Mouse (Mus musculus) CH12.LX (cell line): ENCODE measurements at regions not wholly inside any gene's neighbourhood (a gene's known extent, or its start where the extent isn't known, plus 50 kb on each side); places are given as distances from the start of the nearest gene placed in this dataset.

Source experiments
- DNase-seq: peaks from one replicate; pipeline ENCODE4 v3.0.0-alpha.2; 2013; ENCODE audit errors: extremely low read depth
- H3K27ac ChIP-seq: 2 replicates; pipeline ENCODE4 v1.5.1; 2012; ENCODE audit warnings: low read depth, mild to moderate bottlenecking, control low read depth, moderate library complexity; ENCODE audit not compliant: insufficient read depth
- H3K27me3 ChIP-seq: replicated peaks from 2 replicates; pipeline ENCODE3; 2012; ENCODE audit warnings: inconsistent platforms
- H3K36me3 ChIP-seq, 2 experiments: replicated peaks in 1 of 2; 2 replicates each; pipeline versions ENCODE3 to v1.6.1; 2012; ENCODE audit warnings: inconsistent platforms in 1 of 2, low read length in 1 of 2, mild to moderate bottlenecking in 1 of 2, mixed read lengths in 1 of 2, moderate library complexity in 1 of 2; ENCODE audit not compliant: control insufficient read depth in 1 of 2, insufficient read depth in 1 of 2
- H3K4me1 ChIP-seq, 2 experiments: 2 replicates each; pipeline ENCODE4 v1.6.1; 2012; ENCODE audit warnings: inconsistent platforms in 1 of 2, moderate library complexity in 1 of 2; ENCODE audit not compliant: insufficient read depth in 2 of 2, control insufficient read depth in 1 of 2
- H3K4me2 ChIP-seq: 2 replicates; pipeline ENCODE4 v1.6.1; 2012; ENCODE audit warnings: low read depth, mild to moderate bottlenecking, control low read depth; ENCODE audit not compliant: poor library complexity, insufficient read depth, severe bottlenecking
- H3K4me3 ChIP-seq, 3 experiments: fragments of 150-350 bp in 1 of 3; sonication (generic) in 1 of 3; replicated peaks in 1 of 3; 2 replicates each; pipeline versions ENCODE3 to v1.5.1; 2011 to 2012; ENCODE audit warnings: low read depth in 2 of 3, low read length in 2 of 3, mild to moderate bottlenecking in 2 of 3, moderate library complexity in 2 of 3, control low read depth in 1 of 3, improper control_type of control experiment in 1 of 3, inconsistent platforms in 1 of 3, mixed read lengths in 1 of 3; ENCODE audit not compliant: poor library complexity in 1 of 3
- H3K79me2 ChIP-seq: replicated peaks from 2 replicates; pipeline ENCODE4 v1.6.1; 2012; ENCODE audit warnings: mild to moderate bottlenecking, moderate library complexity; ENCODE audit not compliant: control insufficient read depth, poor library complexity, insufficient read depth, severe bottlenecking; ENCODE audit errors: extremely low read depth
- H3K9ac ChIP-seq: 2 replicates; pipeline ENCODE4 v1.6.1; 2012; ENCODE audit warnings: low read depth, mild to moderate bottlenecking, control low read depth, moderate library complexity; ENCODE audit not compliant: insufficient read depth
- H3K9me3 ChIP-seq: replicated peaks from 2 replicates; pipeline ENCODE3; 2012; ENCODE audit warnings: low read length, inconsistent platforms, mixed read lengths
- CTCF ChIP-seq, 2 experiments: IDR thresholded peaks in 1 of 2; conservative IDR thresholded peaks in 1 of 2; 2 replicates each; pipeline ENCODE4 v1.5.1; 2011 to 2012; ENCODE audit warnings: low read depth in 2 of 2, low read length in 2 of 2, improper control_type of control experiment in 1 of 2, inconsistent platforms in 1 of 2, mild to moderate bottlenecking in 1 of 2, moderate library complexity in 1 of 2
- E2F4 ChIP-seq: IDR thresholded peaks from 2 replicates; pipeline ENCODE4 v1.6.1; 2011; ENCODE audit warnings: low read depth, low read length, improper control_type of control experiment; ENCODE audit not compliant: insufficient replicate concordance
- ELF1 ChIP-seq: IDR thresholded peaks from 2 replicates; pipeline ENCODE4 v1.6.1; 2014; ENCODE audit warnings: low read depth, mild to moderate bottlenecking, inconsistent platforms, low read length, improper control_type of control experiment
- EP300 ChIP-seq: IDR thresholded peaks from 2 replicates; pipeline ENCODE4 v1.6.1; 2011; ENCODE audit warnings: low read length, improper control_type of control experiment
- HCFC1 ChIP-seq: IDR thresholded peaks from 2 replicates; pipeline ENCODE4 v1.6.1; 2012; ENCODE audit warnings: low read depth, mild to moderate bottlenecking, inconsistent platforms, low read length, improper control_type of control experiment
- JUN ChIP-seq: IDR thresholded peaks from 2 replicates; pipeline ENCODE4 v1.6.1; 2011; ENCODE audit warnings: low read depth, mild to moderate bottlenecking, low read length, improper control_type of control experiment, moderate library complexity; ENCODE audit not compliant: insufficient read depth
- JUND ChIP-seq: conservative IDR thresholded peaks from 2 replicates; pipeline ENCODE4 v1.6.1; 2011; ENCODE audit warnings: low read depth, low read length, improper control_type of control experiment
- KAT2A ChIP-seq: IDR thresholded peaks from 2 replicates; pipeline ENCODE4 v1.6.1; 2012; ENCODE audit warnings: low read length, improper control_type of control experiment, inconsistent platforms; ENCODE audit not compliant: insufficient replicate concordance
- MAFK ChIP-seq: IDR thresholded peaks from 2 replicates; pipeline ENCODE4 v1.6.1; 2011; ENCODE audit warnings: low read length, improper control_type of control experiment; ENCODE audit not compliant: insufficient replicate concordance
- MXI1 ChIP-seq: IDR thresholded peaks from 2 replicates; pipeline ENCODE4 v1.6.1; 2011; ENCODE audit warnings: mild to moderate bottlenecking, low read depth, low read length, improper control_type of control experiment
- MYC ChIP-seq: IDR thresholded peaks from 2 replicates; pipeline ENCODE4 v1.6.1; 2011; ENCODE audit warnings: low read depth, mild to moderate bottlenecking, improper control_type of control experiment, low read length
- NELFE ChIP-seq: IDR thresholded peaks from 2 replicates; pipeline ENCODE4 v1.6.1; 2011; ENCODE audit warnings: low read depth, low read length, improper control_type of control experiment
- PAX5 ChIP-seq: IDR thresholded peaks from 2 replicates; pipeline ENCODE4 v1.6.1; 2012; ENCODE audit warnings: low read length, inconsistent platforms, mixed read lengths
- POLR2A ChIP-seq: IDR thresholded peaks from 2 replicates; pipeline ENCODE4 v1.6.1; 2011; ENCODE audit warnings: low read depth, mild to moderate bottlenecking, improper control_type of control experiment, low read length
- RAD21 ChIP-seq: IDR thresholded peaks from 2 replicates; pipeline ENCODE4 v1.6.1; 2011; ENCODE audit warnings: low read depth, mild to moderate bottlenecking, low read length, improper control_type of control experiment, moderate library complexity
- SIN3A ChIP-seq: IDR thresholded peaks from 2 replicates; pipeline ENCODE4 v1.6.1; 2012; ENCODE audit warnings: low read length, improper control_type of control experiment, inconsistent platforms
- SMC3 ChIP-seq: IDR thresholded peaks from 2 replicates; pipeline ENCODE4 v1.6.1; 2011; ENCODE audit warnings: low read depth, low read length, improper control_type of control experiment
- USF2 ChIP-seq: conservative IDR thresholded peaks from 2 replicates; pipeline ENCODE4 v1.6.1; 2011; ENCODE audit warnings: low read depth, low read length, improper control_type of control experiment
- dilution Hi-C: fragments of 300-500 bp; cut with MboI; formaldehyde crosslinking; loops from 2 replicates; pipeline ENCODE4 v1.14.3; 2020; ENCODE audit warnings: low sequenced_read_pairs; ENCODE audit not compliant: extremely low pct_unique_long_range_greater_than_20kb, extremely low pct_ligation_motif_present
- in situ Hi-C: fragments of 300-500 bp; cut with MboI; formaldehyde crosslinking; loops from 3 replicates; pipeline ENCODE4 v1.14.3; 2019; ENCODE audit warnings: low sequenced_read_pairs, low pct_ligation_motif_present, low pct_unique_long_range_greater_than_20kb, mixed read lengths

- Histone ChIP-seq H3K9ac (no peak overlapping the region), H3K27me3 (no peaks in the 10 kb centered on the region), H3K9me3 (no peaks in the 10 kb centered on the region), H3K79me2 (no peaks in the 10 kb centered on the region), H3K27ac (no peak overlapping the region), H3K4me2 (peak overlapping the region; percentile 37), H3K4me3 (no peak overlapping the region)
- dilution Hi-C loops (no loop called here), in situ Hi-C loops (no loop called here)
- DNase-seq, result peak; percentile 52
- TF ChIP-seq SMC3 (peak; percentile 39; the same call in 1 of the 2 replicates), CTCF (conservative IDR thresholded peaks at IDR 0.05 in 1 of 2, IDR thresholded peaks at IDR 0.05 in 1 of 2; ENCODE audit: low read depth in 2 of 2, low read length in 2 of 2) (peak in 1 of 2 experiments; percentile 58; a peak in 2 of 4 replicates), PAX5 (no peak), ELF1 (0 out of 2 replicates have a peak, but pooled peaks have one; percentile 47), RAD21 (peak; percentile 15)
- TF ChIP-seq, all 38 proteins: peak for 4
- H3K4me1 ChIP-seq, result peaks cover 0 to 4% of the 10 kb centered on the region in 2 experiments; a peak in 1 of 4 replicates
- no peaks in the 10 kb centered on the region for H3K36me3 ChIP-seq
These were observed 597.6 kb downstream of the Plekhb2 start for GRCm38 (mm10) chr1:35447345-35447744.

- Histone ChIP-seq H3K36me3 (no peaks in the 10 kb centered on the region), H3K9ac (no peak overlapping the region), H3K27ac (no peak overlapping the region), H3K4me2 (no peak overlapping the region), H3K4me1 (peaks cover 0 to 1% of the 10 kb centered on the region in 2 experiments; a peak in 1 of 4 replicates), H3K79me2 (no peaks in the 10 kb centered on the region), H3K27me3 (no peaks in the 10 kb centered on the region), H3K9me3 (no peaks in the 10 kb centered on the region), H3K4me3 (no peak overlapping the region)
- dilution Hi-C loops, result no loop called here
- in situ Hi-C loops, result no loop called here
- no peak for DNase-seq
- no peak for TF ChIP-seq EP300
- no peak for TF ChIP-seq SIN3A
These were observed 602.8 kb downstream of the Plekhb2 start for GRCm38 (mm10) chr1:35452441-35453107.

DNA sequence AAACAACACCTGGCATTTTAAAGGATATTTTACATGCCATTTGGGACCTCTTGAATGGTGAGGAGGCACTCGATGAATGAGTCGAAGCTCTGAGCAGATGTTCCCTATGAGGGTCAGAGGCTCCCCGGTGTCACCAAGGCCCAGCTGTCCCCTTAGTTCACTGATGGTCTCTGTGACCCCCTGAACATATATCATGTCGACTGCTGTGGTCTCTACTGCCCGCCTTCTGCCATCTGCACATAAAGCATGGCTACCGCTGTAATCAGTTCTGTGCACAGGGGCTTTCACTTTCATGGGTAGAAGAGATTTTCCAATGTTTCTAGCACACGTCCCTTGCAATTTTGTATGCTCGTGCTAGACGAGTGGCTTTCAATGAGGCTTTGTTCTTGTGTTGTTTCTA, 607.8 kb downstream of the Plekhb2 start:
- H3K36me3 ChIP-seq, result no peaks in the 10 kb centered on the region
- in situ Hi-C loops, result no loop called here
- H3K79me2 ChIP-seq, result no peaks in the 10 kb centered on the region
- dilution Hi-C loops, result no loop called here
- no peaks in the 10 kb centered on the region for H3K9me3 ChIP-seq
- peak overlapping the region; percentile 75 for H3K4me2 ChIP-seq
- H3K9ac ChIP-seq, result no peak overlapping the region
- no peaks in the 10 kb centered on the region for H3K27me3 ChIP-seq
- H3K4me1 ChIP-seq, result 0 out of 4 replicates have a peak, but pooled peaks cover 0 to 2% of the 10 kb centered on the region in 2 experiments
- TF ChIP-seq USF2 (no peak), NELFE (no peak), MAFK (no peak), ELF1 (no peak), MXI1 (no peak), SIN3A (no peak), HCFC1 (no peak), E2F4 (no peak), KAT2A (no peak), JUND (no peak), MYC (no peak), EP300 (no peak), POLR2A (no peak), JUN (no peak), SMC3 (no peak), CTCF (conservative IDR thresholded peaks at IDR 0.05 in 1 of 2, IDR thresholded peaks at IDR 0.05 in 1 of 2; ENCODE audit: low read depth in 2 of 2, low read length in 2 of 2) (no peak), PAX5 (no peak)
- TF ChIP-seq, all 38 proteins: peak for 0
- DNase-seq, result no peak
- H3K4me3 ChIP-seq, result no peak overlapping the region
- H3K27ac ChIP-seq, result no peak overlapping the region
